ENCODE assay signal across 20 mouse cellular contexts in the genomic region with DNA sequence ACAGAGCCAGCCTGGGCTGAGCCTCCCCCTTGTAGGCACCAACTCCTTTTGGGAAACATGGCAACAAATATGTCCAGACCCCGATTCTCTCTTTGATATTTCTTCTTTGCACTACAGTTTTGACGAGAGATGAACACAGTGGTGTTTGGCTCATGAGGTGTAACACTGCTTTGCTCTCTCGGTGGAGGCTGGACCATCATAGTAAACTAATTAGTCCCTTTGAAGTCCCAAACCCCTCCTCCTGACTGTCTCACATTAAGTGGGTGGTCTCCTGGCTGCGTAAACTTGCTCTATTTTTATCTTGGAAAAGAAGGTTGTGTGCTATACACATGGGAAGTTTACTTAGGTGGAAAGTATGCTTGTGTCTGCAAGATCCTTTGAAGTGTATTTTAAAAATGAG.
"Had no signal": no experiment of that assay in that cellular context is flagged by ENCODE, and none has a peak within 500 bp of the region (broad histone marks: within the 10 kb centered on the region; RNA-seq: fewer than 3 reads in every experiment).

No protein-coding gene starts in this region.

- H3K4me2 ChIP-seq: intestine, embryonic 15.5 days; kidney, embryonic 15.5 days; limb, embryonic 12.5 days; liver, embryonic 12.5 days; liver, embryonic 15.5 days had no signal

- H3K4me1 ChIP-seq: intestine, embryonic 15.5 days; liver, embryonic 12.5 days; liver, embryonic 15.5 days; megakaryocyte, embryonic 14.5 days; midbrain, embryonic 10.5 days had no signal

- H3K4me3 ChIP-seq: intestine, embryonic 15.5 days; kidney, embryonic 15.5 days; left cerebral cortex, adult 2 months; limb, embryonic 12.5 days; liver, embryonic 12.5 days; liver, embryonic 15.5 days; megakaryocyte, embryonic 14.5 days; midbrain, embryonic 10.5 days had no signal

- H3K36me3 ChIP-seq: intestine, embryonic 15.5 days; kidney, embryonic 15.5 days; limb, embryonic 12.5 days; liver, embryonic 12.5 days; liver, embryonic 15.5 days; midbrain, embryonic 10.5 days had no signal

- H3K9me3 ChIP-seq: intestine, embryonic 15.5 days; kidney, embryonic 15.5 days; limb, embryonic 12.5 days; liver, embryonic 12.5 days; liver, embryonic 15.5 days; midbrain, embryonic 10.5 days had no signal

- H3K27me3 ChIP-seq: intestine, embryonic 15.5 days; kidney, embryonic 15.5 days; liver, embryonic 12.5 days; liver, embryonic 15.5 days; megakaryocyte, embryonic 14.5 days had no signal

- H3K27ac ChIP-seq: intestine, embryonic 15.5 days; kidney, embryonic 15.5 days; left cerebral cortex, adult 2 months; limb, embryonic 12.5 days; liver, embryonic 12.5 days; liver, embryonic 15.5 days; midbrain, embryonic 10.5 days; stomach, postnatal 0 days had no signal

- ATAC-seq: intestine, embryonic 15.5 days; liver, embryonic 12.5 days had no signal

- H3K9ac ChIP-seq: intestine, embryonic 15.5 days; kidney, embryonic 15.5 days; limb, embryonic 12.5 days; liver, embryonic 12.5 days; liver, embryonic 15.5 days had no signal

- DNase-seq: kidney, adult 11 months; kidney, adult 8-10 months; kidney, postnatal 10 days; kidney, postnatal 36 days; layer of hippocampus, postnatal 36 days; liver; lung, adult 18-20 months; lung, postnatal 36 days; right cerebral cortex, postnatal 4 days; thymus, adult 18-20 months; thymus, postnatal 36 days had no signal
